Mouse (Mus musculus) kidney, embryonic 16.5 days (tissue): ENCODE measurements around the gene Gm43552. TPM values are rescaled to one million over a fixed set of nuclear protein-coding genes. Genes with fewer than 3 reads are reported as not detected.
"Not testable (repeated sequence)": the region's sequence is repeated elsewhere in the genome, so short reads cannot be mapped to it uniquely, and the experiment has no call there.

Source experiments
- ATAC-seq: fragments of 200-750 bp; cut with Nextera tagmentation; 2 replicates; pipeline ENCODE4 v1.8.0; 2017; ENCODE audit warnings: moderate TSS enrichment; ENCODE audit not compliant: low FRiP score, low TSS enrichment
- H3K27ac ChIP-seq: fragments of 300-500 bp; sonication (generic); 2 replicates; pipeline ENCODE4 v1.5.1; 2014; ENCODE audit warnings: low read length
- H3K27me3 ChIP-seq: fragments of 300-500 bp; sonication (generic); 2 replicates; pipeline ENCODE4 v1.6.1; 2014; ENCODE audit warnings: low read length, control low read depth, mixed read lengths; ENCODE audit not compliant: insufficient read depth
- H3K36me3 ChIP-seq: fragments of 300-500 bp; sonication (generic); 2 replicates; pipeline ENCODE4 v1.6.1; 2014; ENCODE audit warnings: low read length, control low read depth, mixed read lengths; ENCODE audit not compliant: insufficient read depth
- H3K4me1 ChIP-seq: fragments of 300-500 bp; sonication (generic); 2 replicates; pipeline ENCODE4 v1.6.1; 2014; ENCODE audit warnings: low read length, control low read depth, mixed read lengths; ENCODE audit not compliant: insufficient read depth
- H3K4me2 ChIP-seq: fragments of 300-500 bp; sonication (generic); replicated peaks from 2 replicates; pipeline ENCODE4 v1.6.1; 2014; ENCODE audit warnings: low read depth, low read length
- H3K4me3 ChIP-seq: fragments of 300-500 bp; sonication (generic); 2 replicates; pipeline ENCODE4 v1.5.1; 2014; ENCODE audit warnings: mild to moderate bottlenecking, low read length
- H3K9ac ChIP-seq: fragments of 300-500 bp; sonication (generic); replicated peaks from 2 replicates; pipeline ENCODE4 v1.6.1; 2014; ENCODE audit warnings: low read length
- H3K9me3 ChIP-seq: fragments of 300-500 bp; sonication (generic); 2 replicates; pipeline ENCODE4 v1.6.1; 2016; ENCODE audit warnings: low read length, control low read depth
- WGBS: fragments of 180-500 bp; shearing (Covaris S2); extraction: QIAGEN DNeasy Blood & Tissue Kit; methylation state at CpG from one replicate; pipeline ENCODE4 v1.1.7; 2014; 5-methylcytosine and 5-hydroxymethylcytosine counted together
- polyA plus RNA-seq: library from polyadenylated mRNA; unstranded; fragments of >200 nt; fragmentation: Nextera tagmentation; extraction: Ambion mirVana; gene quantifications from 2 replicates; pipeline ENCODE4 v1.2.1, GENCODE M21; 2015

Gene Gm43552
- polyA plus RNA-seq, 1 experiment from 2014 or later = not detected

DNA sequence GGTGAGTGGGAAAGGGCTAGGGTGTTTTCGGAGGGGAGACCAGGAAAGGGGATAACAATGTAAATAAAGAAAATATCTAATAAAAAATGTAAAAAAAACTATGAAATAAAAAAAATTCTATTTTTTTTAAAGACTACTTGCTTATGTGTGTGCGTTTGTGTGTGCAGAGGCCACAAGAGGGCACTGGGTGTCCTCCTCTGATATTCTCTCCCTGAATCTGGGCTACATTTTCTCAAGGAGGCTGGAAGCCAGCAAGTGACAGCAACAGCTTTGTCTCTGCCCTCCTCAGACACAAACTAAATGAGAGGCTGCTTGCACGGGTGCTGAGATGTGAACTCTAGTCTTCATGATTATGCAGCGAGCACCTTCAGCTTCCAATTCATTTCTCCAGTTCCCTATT, 14.4 kb downstream of the Gm43552 start:
- Histone ChIP-seq H3K4me3 (no peak overlapping the region), H3K4me1 (no peaks in the 10 kb centered on the region), H3K27me3 (no peaks in the 10 kb centered on the region), H3K36me3 (0 out of 2 replicates have a peak, but pooled peaks cover 3% of the 10 kb centered on the region), H3K27ac (no peak overlapping the region), H3K4me2 (no peak overlapping the region), H3K9me3 (no peaks in the 10 kb centered on the region), H3K9ac (no peak overlapping the region)
- no peak for ATAC-seq
- WGBS = 76% methylated on average over 4 of the region's 4 CpGs

DNA sequence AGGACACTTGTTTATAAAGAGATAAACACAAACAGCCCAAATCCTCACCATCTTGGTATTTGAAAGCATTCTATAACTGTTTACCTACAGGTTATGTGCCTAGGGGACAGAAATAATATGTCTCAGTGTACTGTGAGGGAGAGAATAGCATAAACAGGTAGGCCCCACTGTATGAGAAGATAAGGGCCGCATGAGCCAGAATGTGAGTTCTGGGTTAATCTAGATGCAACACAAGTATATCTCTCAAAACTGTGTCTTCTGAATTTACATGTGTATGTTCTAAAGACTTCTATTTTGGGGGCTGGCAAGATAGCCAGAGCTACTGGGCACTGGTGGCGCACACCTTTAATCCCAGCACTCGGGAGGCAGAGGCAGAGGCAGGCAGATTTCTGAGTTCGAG, 15.9 kb downstream of the Gm43552 start:
- not testable (repeated sequence) for H3K27me3 ChIP-seq, H3K9me3 ChIP-seq, H3K4me2 ChIP-seq, H3K4me3 ChIP-seq, H3K4me1 ChIP-seq, H3K27ac ChIP-seq, H3K9ac ChIP-seq, ATAC-seq, H3K36me3 ChIP-seq
- WGBS = 95% methylated on average over 4 of the region's 4 CpGs

DNA sequence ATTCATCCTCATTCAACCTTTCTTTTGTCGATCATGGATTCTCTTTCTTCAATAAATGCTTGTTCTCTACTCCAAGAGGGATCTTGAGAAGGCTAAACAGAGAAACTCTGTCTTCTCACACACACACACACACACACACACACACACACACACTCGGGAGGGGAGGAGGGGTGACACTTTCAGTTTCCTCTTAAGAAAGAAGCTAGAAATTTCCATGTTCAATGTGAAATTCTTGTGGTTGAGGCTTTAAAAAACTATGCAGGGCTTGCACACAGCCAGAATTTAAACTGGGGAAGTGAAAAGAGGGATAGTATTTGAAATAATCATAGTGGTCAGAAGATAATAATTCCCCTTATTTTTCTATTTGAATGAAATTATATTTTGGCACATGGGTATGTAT, 16.8 kb downstream of the Gm43552 start:
- no peak overlapping the region for H3K9ac ChIP-seq
- no peak overlapping the region for H3K4me2 ChIP-seq
- H3K4me3 ChIP-seq = no peak overlapping the region
- H3K27ac ChIP-seq = no peak overlapping the region
- 80% methylated on average over 2 of the region's 2 CpGs for WGBS
- no peaks in the 10 kb centered on the region for H3K4me1 ChIP-seq
- no peaks in the 10 kb centered on the region for H3K27me3 ChIP-seq
- no peaks in the 10 kb centered on the region for H3K9me3 ChIP-seq
- H3K36me3 ChIP-seq = 0 out of 2 replicates have a peak, but pooled peaks cover 3% of the 10 kb centered on the region
- ATAC-seq = no peak

DNA sequence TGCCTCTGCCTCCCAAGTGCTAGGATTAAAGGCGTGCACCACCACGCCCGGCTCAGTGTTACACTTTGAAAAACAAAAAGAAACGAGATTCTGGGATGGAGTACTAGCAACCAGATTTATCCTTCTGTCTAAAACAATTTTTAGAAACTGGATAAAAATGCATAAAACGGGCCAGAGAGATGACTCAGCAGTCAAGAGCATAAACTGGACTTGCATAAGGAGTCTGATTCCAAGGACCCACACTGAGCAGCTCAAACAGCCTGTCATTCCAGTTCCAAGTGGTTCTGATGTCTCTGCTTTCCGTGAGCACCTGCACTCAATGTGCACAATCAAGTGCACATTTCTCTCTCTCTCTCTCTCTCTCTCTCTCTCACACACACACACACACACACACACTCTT, 22.9 kb downstream of the Gm43552 start:
- 90% methylated on average over 6 of the region's 6 CpGs for WGBS
- peaks cover 18% of the 10 kb centered on the region for H3K36me3 ChIP-seq
- H3K4me1 ChIP-seq = no peaks in the 10 kb centered on the region
- ATAC-seq = no peak
- H3K9me3 ChIP-seq = 0 out of 2 replicates have a peak, but pooled peaks cover 2% of the 10 kb centered on the region
- H3K27me3 ChIP-seq = no peaks in the 10 kb centered on the region
- no peak overlapping the region for H3K27ac ChIP-seq
- no peak overlapping the region for H3K4me3 ChIP-seq
- H3K9ac ChIP-seq = no peak overlapping the region
- no peak overlapping the region for H3K4me2 ChIP-seq

DNA sequence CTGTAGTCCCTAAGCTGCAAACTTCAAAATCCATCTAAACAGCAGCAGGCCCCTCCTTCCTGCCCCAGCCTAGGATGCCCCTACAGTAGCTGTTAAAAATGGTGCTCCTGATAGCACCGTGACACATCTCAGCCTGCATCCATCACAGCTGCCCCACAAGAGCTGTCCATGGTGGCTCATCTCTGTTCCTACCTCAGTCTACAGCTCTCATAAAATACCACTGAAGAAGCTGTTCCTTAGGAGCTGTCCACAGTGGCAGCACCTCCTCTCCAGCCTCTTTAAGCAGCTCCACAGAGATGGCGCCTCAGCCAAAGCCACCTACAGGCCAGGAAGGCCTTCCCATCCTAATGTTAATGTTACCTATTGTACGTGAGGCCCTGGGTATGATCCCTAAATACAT, 25.7 kb downstream of the Gm43552 start:
- ATAC-seq = no peak
- WGBS = 65% methylated on average over 3 of the region's 3 CpGs

DNA sequence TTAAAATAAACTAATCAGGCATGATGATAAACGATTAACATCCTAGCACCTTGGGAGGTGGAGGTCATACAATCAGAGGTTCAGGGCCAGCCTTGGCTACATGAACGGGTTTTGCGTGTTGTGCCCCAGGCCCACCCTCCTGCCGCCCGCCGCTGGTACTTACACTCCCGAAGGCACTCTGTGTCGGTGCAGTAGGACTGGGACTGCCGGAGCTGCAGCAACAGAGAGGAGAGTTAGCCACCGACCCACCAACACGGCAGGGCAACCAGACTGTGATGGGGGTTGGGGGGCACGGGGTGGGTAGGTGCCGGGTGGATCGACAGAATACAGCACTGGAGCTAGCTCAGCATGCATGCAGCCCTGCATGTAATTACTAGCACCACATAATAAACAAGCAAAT, 32.3 kb downstream of the Gm43552 start:
- Histone ChIP-seq H3K4me1 (peaks cover 8% of the 10 kb centered on the region; the same call in 1 of the 2 replicates), H3K9me3 (no peaks in the 10 kb centered on the region), H3K27me3 (no peaks in the 10 kb centered on the region), H3K9ac (no peak overlapping the region), H3K4me2 (no peak overlapping the region), H3K36me3 (0 out of 2 replicates have a peak, but pooled peaks cover 5% of the 10 kb centered on the region), H3K27ac (no peak overlapping the region), H3K4me3 (no peak overlapping the region)
- no peak for ATAC-seq
- 86% methylated on average over 14 of the region's 14 CpGs for WGBS

More for the DNA sequence above, 25.7 kb downstream of the Gm43552 start:
- no peak overlapping the region for H3K27ac ChIP-seq
- no peak overlapping the region for H3K4me2 ChIP-seq
- no peak overlapping the region for H3K4me3 ChIP-seq
- no peaks in the 10 kb centered on the region for H3K4me1 ChIP-seq
- H3K27me3 ChIP-seq = no peaks in the 10 kb centered on the region
- H3K9ac ChIP-seq = no peak overlapping the region
- peaks cover 23% of the 10 kb centered on the region for H3K36me3 ChIP-seq
- 0 out of 2 replicates have a peak, but pooled peaks cover 2% of the 10 kb centered on the region for H3K9me3 ChIP-seq

DNA sequence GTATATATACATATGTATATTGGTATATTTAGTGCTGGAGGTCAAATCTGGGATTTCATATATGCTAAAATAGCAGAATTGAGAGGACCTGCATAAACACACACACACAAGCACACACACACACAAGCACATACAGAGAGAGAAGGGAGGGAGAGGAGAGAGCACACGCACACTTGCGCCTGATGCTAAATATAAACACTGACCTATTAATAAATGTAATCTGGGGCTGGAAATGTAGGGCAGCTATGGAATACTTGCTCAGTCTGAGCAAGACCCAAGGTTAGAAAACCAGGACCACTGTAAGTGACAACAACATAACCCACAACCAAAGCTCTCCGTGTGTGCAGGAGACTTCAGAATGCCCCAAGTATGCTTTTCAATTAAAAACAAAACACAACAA, 33.2 kb downstream of the Gm43552 start:
- Histone ChIP-seq H3K4me3 (no peak overlapping the region), H3K4me1 (peaks cover 8% of the 10 kb centered on the region; the same call in 1 of the 2 replicates), H3K4me2 (no peak overlapping the region), H3K27ac (no peak overlapping the region), H3K9ac (no peak overlapping the region), H3K9me3 (no peaks in the 10 kb centered on the region), H3K36me3 (0 out of 2 replicates have a peak, but pooled peaks cover 4% of the 10 kb centered on the region), H3K27me3 (no peaks in the 10 kb centered on the region)
- WGBS = 89% methylated on average over 3 of the region's 3 CpGs
- no peak for ATAC-seq

DNA sequence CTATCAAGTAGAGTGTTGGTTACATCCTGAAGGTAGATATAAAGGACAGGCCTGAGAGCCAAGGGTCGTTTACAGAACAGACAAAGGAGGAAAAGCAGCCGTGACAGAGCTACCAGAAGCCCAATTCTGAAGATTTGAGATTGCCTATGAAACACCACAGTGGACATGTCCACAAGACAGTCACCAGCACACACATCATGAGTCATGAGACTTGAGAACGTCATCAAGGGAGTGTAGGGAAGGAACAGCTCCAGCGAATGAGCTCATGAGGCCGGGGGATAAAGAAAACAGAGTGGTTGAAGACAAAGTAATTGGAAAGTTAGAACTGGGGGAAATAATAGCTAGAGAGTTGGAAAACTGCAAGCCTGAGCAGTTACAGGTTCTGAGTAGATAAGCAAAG, 34.8 kb downstream of the Gm43552 start:
- H3K27me3 ChIP-seq = no peaks in the 10 kb centered on the region
- no peak for ATAC-seq
- H3K36me3 ChIP-seq = no peaks in the 10 kb centered on the region
- H3K4me1 ChIP-seq = peaks cover 8% of the 10 kb centered on the region; the same call in 1 of the 2 replicates
- H3K9me3 ChIP-seq = no peaks in the 10 kb centered on the region
- H3K4me2 ChIP-seq = no peak overlapping the region
- 57% methylated on average over 5 of the region's 5 CpGs for WGBS
- H3K4me3 ChIP-seq = no peak overlapping the region
- H3K27ac ChIP-seq = peak overlapping the region; percentile 81
- no peak overlapping the region for H3K9ac ChIP-seq

DNA sequence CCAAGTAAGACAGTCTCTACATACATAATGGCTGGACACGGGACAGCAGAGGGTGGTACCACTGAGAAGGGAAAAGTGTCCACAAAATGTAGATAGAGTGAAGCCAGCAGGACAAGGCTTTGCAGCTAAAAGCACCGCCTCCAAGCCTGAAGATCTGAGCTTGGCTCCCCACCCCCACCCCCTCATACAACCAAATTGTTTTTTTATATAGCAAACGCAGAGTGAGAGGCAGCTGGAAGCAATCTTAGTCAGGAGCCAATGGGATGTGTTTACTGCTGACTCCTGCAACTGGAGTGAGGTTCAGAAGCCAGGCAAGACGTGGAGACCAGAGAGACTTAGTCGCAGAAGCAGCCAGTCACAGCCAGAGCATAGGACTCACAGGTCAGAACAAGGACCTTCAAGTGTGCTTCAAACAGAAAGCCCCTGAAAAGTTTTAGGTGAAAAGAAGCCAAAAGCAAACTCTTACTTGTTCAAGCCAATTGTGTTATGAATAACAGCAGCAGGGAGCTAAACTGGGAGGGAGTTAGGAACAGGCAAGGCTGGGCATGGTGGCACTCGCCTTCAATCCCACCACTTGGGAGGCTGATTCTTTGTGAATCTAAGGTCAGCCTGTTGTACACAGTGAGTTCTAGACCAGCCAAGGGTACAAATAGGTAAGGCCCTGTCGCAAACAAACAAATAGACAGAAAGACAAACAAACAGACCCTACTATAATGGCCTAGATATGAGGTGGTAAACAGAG, 35.4 kb downstream of the Gm43552 start:
- H3K9me3 ChIP-seq = no peaks in the 10 kb centered on the region
- no peak overlapping the region for H3K4me3 ChIP-seq
- 0 out of 2 replicates have a peak, but pooled peaks cover 1% of the 10 kb centered on the region for H3K36me3 ChIP-seq
- H3K9ac ChIP-seq = no peak overlapping the region
- ATAC-seq = peak; percentile 74
- peak overlapping the region; percentile 81 for H3K27ac ChIP-seq
- no peak overlapping the region for H3K4me2 ChIP-seq
- H3K4me1 ChIP-seq = peaks cover 8% of the 10 kb centered on the region; the same call in 1 of the 2 replicates
- WGBS = 57% methylated on average over 7 of the region's 7 CpGs
- no peaks in the 10 kb centered on the region for H3K27me3 ChIP-seq

DNA sequence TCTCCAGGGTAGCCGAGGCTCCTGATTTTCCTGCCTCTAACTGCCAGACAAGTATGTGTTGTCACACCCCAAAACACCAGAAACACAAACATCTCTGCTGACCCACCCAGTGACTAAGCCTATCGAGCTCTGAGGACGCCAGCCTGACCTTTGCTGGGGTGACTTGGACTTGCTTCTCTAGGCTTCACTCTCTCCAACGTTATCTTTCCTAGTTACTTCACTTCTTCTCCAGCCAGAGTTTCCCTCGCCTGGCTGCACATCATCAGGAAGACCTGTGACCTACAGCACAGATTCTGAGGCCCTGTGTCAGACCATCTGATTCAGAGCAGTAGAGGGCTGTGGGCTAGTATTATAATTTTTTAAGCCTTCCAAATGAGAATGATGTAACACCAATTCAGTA, 37.9 kb downstream of the Gm43552 start:
- H3K4me1 ChIP-seq = peaks cover 8% of the 10 kb centered on the region; the same call in 1 of the 2 replicates
- H3K27me3 ChIP-seq = no peaks in the 10 kb centered on the region
- 42% methylated on average over 5 of the region's 5 CpGs for WGBS
- peaks cover 12% of the 10 kb centered on the region; the same call in 1 of the 2 replicates for H3K36me3 ChIP-seq
- H3K4me3 ChIP-seq = no peak overlapping the region
- H3K27ac ChIP-seq = no peak overlapping the region
- H3K9me3 ChIP-seq = no peaks in the 10 kb centered on the region
- ATAC-seq = no peak
- no peak overlapping the region for H3K9ac ChIP-seq
- no peak overlapping the region for H3K4me2 ChIP-seq
